Mouse (Mus musculus) hindbrain, embryonic 15.5 days (tissue): ENCODE data around the gene Irf6. TPM values are rescaled to one million over a fixed set of nuclear protein-coding genes. Genes with fewer than 3 reads are reported as not detected.

ENCODE experiments used
- ATAC-seq: fragments of 200-750 bp; cut with Nextera tagmentation; 2 replicates; pipeline ENCODE4 v1.8.0; 2017; ENCODE audit warnings: low read depth, moderate number of reproducible peaks, moderate TSS enrichment; ENCODE audit not compliant: low FRiP score
- H3K27ac ChIP-seq: fragments of 300-500 bp; sonication (generic); replicated peaks from 2 replicates; pipeline ENCODE4 v1.5.1; 2015; ENCODE audit warnings: mild to moderate bottlenecking, inconsistent platforms
- H3K27me3 ChIP-seq: fragments of 300-500 bp; sonication (generic); 2 replicates; pipeline ENCODE4 v1.6.1; 2015; ENCODE audit warnings: control low read depth, inconsistent platforms
- H3K36me3 ChIP-seq: fragments of 300-500 bp; sonication (generic); 2 replicates; pipeline ENCODE4 v1.6.1; 2015; ENCODE audit warnings: control low read depth, inconsistent platforms
- H3K4me1 ChIP-seq: fragments of 300-500 bp; sonication (generic); replicated peaks from 2 replicates; pipeline ENCODE4 v1.6.1; 2015; ENCODE audit warnings: control low read depth, inconsistent platforms
- H3K4me2 ChIP-seq: fragments of 300-500 bp; sonication (generic); 2 replicates; pipeline ENCODE4 v1.6.1; 2015; ENCODE audit warnings: moderate library complexity, mild to moderate bottlenecking, inconsistent platforms
- H3K4me3 ChIP-seq: fragments of 300-500 bp; sonication (generic); 2 replicates; pipeline ENCODE4 v1.5.1; 2015; ENCODE audit warnings: mild to moderate bottlenecking, inconsistent platforms
- H3K9ac ChIP-seq: fragments of 300-500 bp; sonication (generic); 2 replicates; pipeline ENCODE4 v1.6.1; 2015; ENCODE audit warnings: inconsistent platforms
- H3K9me3 ChIP-seq: fragments of 300-500 bp; sonication (generic); 2 replicates; pipeline ENCODE4 v1.6.1; 2016; ENCODE audit warnings: control low read depth, inconsistent platforms
- WGBS: fragments of 180-500 bp; shearing (Covaris S2); methylation state at CpG from one replicate; pipeline ENCODE4 v1.1.7; 2015; 5-methylcytosine and 5-hydroxymethylcytosine counted together
- polyA plus RNA-seq: library from polyadenylated mRNA; unstranded; fragments of >200 nt; fragmentation: Nextera tagmentation; extraction: Ambion mirVana; gene quantifications from 2 replicates; pipeline ENCODE4 v1.2.1, GENCODE M21; 2015

The Irf6 gene
- 0.72 and 0.75 TPM in 2 replicates for polyA plus RNA-seq

DNA sequence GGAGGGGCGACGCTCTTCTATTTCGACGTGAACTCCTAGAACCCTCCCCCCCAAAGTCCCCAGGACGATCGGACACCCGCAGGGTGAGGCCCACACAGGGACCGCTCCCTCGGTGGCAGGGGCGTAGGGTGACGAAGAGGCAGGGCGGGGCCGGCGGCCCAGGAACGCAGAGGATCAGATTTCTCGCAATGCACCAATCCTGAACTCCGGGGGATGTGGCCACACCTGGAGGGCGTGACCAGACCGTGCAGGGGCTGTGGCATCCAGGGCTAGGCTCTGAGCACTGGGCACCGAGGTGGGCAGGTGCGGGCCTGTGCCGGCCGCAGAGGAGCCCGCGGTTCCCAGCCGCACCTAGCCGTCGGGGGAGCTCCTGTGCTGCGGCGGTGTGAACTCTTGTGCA is at the start of gene Irf6:
Gene Irf6, plus strand, starts transcription at position 240 of the 400 bp plus-strand sequence.
- WGBS, result 2% methylated on average over 30 of the region's 30 CpGs
- ATAC-seq, result no peak

GRCm38 (mm10) chr1:193112093-193112492 is 40.8 kb upstream of the Irf6 start:
- Histone ChIP-seq H3K27ac (no peak overlapping the region), H3K27me3 (no peaks in the 10 kb centered on the region), H3K36me3 (peaks cover 92% of the 10 kb centered on the region), H3K9ac (no peak overlapping the region), H3K4me1 (no peaks in the 10 kb centered on the region), H3K4me3 (no peak overlapping the region), H3K9me3 (no peaks in the 10 kb centered on the region), H3K4me2 (no peak overlapping the region)
- no peak for ATAC-seq
- WGBS, result 93% methylated on average over 9 of the region's 9 CpGs

More for the DNA sequence above, at the start of gene Irf6:
- Histone ChIP-seq H3K4me2 (peak within 1 kb of the TSS; percentile 31), H3K27me3 (peaks cover 52% of the 10 kb centered on the region), H3K9ac (no peak within 1 kb of the TSS), H3K27ac (no peak within 1 kb of the TSS), H3K36me3 (no peaks in the 10 kb centered on the region), H3K4me1 (peaks cover 13% of the 10 kb centered on the region), H3K4me3 (peak within 1 kb of the TSS; percentile 14; the same call in 1 of the 2 replicates), H3K9me3 (no peaks in the 10 kb centered on the region)

- no peaks in the 10 kb centered on the region for H3K27me3 ChIP-seq
- H3K36me3 ChIP-seq, result peaks cover 80% of the 10 kb centered on the region
- H3K4me1 ChIP-seq, result 0 out of 2 replicates have a peak, but pooled peaks cover under 1% of the 10 kb centered on the region
- H3K27ac ChIP-seq, result no peak overlapping the region
- H3K9ac ChIP-seq, result no peak overlapping the region
- H3K4me3 ChIP-seq, result no peak overlapping the region
- WGBS, result 93% methylated on average over 7 of the region's 7 CpGs
- H3K9me3 ChIP-seq, result no peaks in the 10 kb centered on the region
- ATAC-seq, result no peak
- H3K4me2 ChIP-seq, result no peak overlapping the region
Measured at GRCm38 (mm10) chr1:193122793-193123192, 30.1 kb upstream of the Irf6 start.

- Histone ChIP-seq H3K4me1 (0 out of 2 replicates have a peak, but pooled peaks cover 4% of the 10 kb centered on the region), H3K36me3 (peaks cover 79% of the 10 kb centered on the region), H3K27me3 (no peaks in the 10 kb centered on the region), H3K9me3 (no peaks in the 10 kb centered on the region), H3K4me2 (no peak overlapping the region), H3K4me3 (no peak overlapping the region), H3K27ac (no peak overlapping the region), H3K9ac (no peak overlapping the region)
- WGBS, result 86% methylated on average over 6 of the region's 6 CpGs
- no peak for ATAC-seq
Measured at GRCm38 (mm10) chr1:193123290-193123689, 29.6 kb upstream of the Irf6 start.

GRCm38 (mm10) chr1:193125835-193126234 is 27.1 kb upstream of the Irf6 start:
- Histone ChIP-seq H3K27ac (no peak overlapping the region), H3K4me3 (no peak overlapping the region), H3K4me2 (no peak overlapping the region), H3K36me3 (peaks cover 55% of the 10 kb centered on the region), H3K4me1 (peaks cover 17% of the 10 kb centered on the region), H3K9me3 (no peaks in the 10 kb centered on the region), H3K27me3 (no peaks in the 10 kb centered on the region), H3K9ac (no peak overlapping the region)
- no peak for ATAC-seq
- WGBS, result 72% methylated on average over 4 of the region's 4 CpGs

GRCm38 (mm10) chr1:193128055-193128454 is 24.9 kb upstream of the Irf6 start:
- Histone ChIP-seq H3K4me3 (no peak overlapping the region), H3K27me3 (no peaks in the 10 kb centered on the region), H3K4me2 (no peak overlapping the region), H3K9me3 (no peaks in the 10 kb centered on the region), H3K4me1 (peaks cover 19% of the 10 kb centered on the region), H3K36me3 (peaks cover 35% of the 10 kb centered on the region), H3K9ac (no peak overlapping the region), H3K27ac (no peak overlapping the region)
- ATAC-seq, result no peak
- WGBS, result 93% methylated on average over 6 of the region's 6 CpGs

GRCm38 (mm10) chr1:193129321-193129720 is 23.6 kb upstream of the Irf6 start:
- Histone ChIP-seq H3K27ac (no peak overlapping the region), H3K4me2 (peak overlapping the region; percentile 61), H3K27me3 (no peaks in the 10 kb centered on the region), H3K9ac (peak overlapping the region; percentile 81), H3K4me1 (peaks cover 19% of the 10 kb centered on the region), H3K36me3 (peaks cover 22% of the 10 kb centered on the region), H3K9me3 (no peaks in the 10 kb centered on the region), H3K4me3 (peak overlapping the region; percentile 94)
- no peak for ATAC-seq
- WGBS, result 33% methylated on average over 5 of the region's 5 CpGs

GRCm38 (mm10) chr1:193129786-193130455 is 23.0 kb upstream of the Irf6 start, which contains the start of gene Diexf:
Gene Diexf, minus strand, starts transcription at chr1:193130272.
- H3K4me1 ChIP-seq, result peaks cover 19% of the 10 kb centered on the region
- peak within 1 kb of the TSS; percentile 61 for H3K4me2 ChIP-seq
- peak within 1 kb of the TSS; percentile 94 for H3K4me3 ChIP-seq
- WGBS, result under 1% methylated on average over 61 of the region's 61 CpGs
- no peaks in the 10 kb centered on the region for H3K9me3 ChIP-seq
- H3K36me3 ChIP-seq, result peaks cover 18% of the 10 kb centered on the region
- peak; percentile 94 for ATAC-seq
- H3K27me3 ChIP-seq, result no peaks in the 10 kb centered on the region
- peak within 1 kb of the TSS; percentile 81 for H3K9ac ChIP-seq
- H3K27ac ChIP-seq, result peak within 1 kb of the TSS; percentile 76

DNA sequence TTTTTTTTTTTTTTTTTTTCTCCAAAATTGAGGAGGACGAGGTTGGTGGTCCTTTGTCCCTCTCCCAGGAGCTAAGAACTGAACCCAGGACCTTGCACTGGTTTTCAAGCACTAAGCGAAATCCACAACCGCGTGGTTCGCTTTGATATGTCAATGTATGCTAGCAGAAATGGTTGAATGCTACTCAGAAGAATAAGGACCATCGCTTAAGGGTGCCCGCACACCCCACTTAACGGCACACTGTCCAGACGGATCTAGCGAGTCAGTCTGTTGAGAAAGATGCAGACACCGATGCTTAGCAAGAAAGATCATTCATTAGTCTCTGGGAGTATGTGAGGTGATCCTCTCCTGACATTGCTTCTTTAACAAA is 22.5 kb upstream of the Irf6 start:
- Histone ChIP-seq H3K9me3 (no peaks in the 10 kb centered on the region), H3K27me3 (no peaks in the 10 kb centered on the region), H3K9ac (peak overlapping the region; percentile 40), H3K4me2 (peak overlapping the region; percentile 56), H3K4me1 (peaks cover 19% of the 10 kb centered on the region), H3K27ac (peak overlapping the region; percentile 76), H3K4me3 (peak overlapping the region; percentile 94), H3K36me3 (peaks cover 18% of the 10 kb centered on the region)
- 32% methylated on average over 11 of the region's 11 CpGs for WGBS
- ATAC-seq, result peak; percentile 52; the same call in 1 of the 2 replicates

DNA sequence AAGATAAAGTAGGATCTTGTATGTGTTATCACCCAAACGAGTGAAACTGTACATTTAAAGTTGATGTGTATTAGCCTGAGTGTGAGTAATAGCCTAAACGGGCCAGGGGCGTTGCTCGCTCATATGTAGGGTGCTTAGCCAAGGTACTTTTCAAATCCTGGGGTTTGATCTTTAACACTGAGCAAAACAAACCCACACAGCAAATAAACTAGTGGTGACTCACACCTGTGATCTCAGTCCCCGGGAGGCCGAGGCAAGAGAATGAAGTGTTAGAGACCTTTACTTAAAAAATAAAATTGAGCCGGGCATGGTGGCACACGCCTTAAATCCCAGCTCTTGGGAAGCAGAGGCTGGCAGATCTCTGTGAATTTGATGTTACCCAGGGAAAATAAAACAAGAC is 22.1 kb upstream of the Irf6 start:
- H3K9ac ChIP-seq, result peak overlapping the region; percentile 40; the same call in 1 of the 2 replicates
- H3K9me3 ChIP-seq, result no peaks in the 10 kb centered on the region
- peaks cover 19% of the 10 kb centered on the region for H3K4me1 ChIP-seq
- no peaks in the 10 kb centered on the region for H3K27me3 ChIP-seq
- peak overlapping the region; percentile 56 for H3K4me2 ChIP-seq
- H3K36me3 ChIP-seq, result peaks cover 18% of the 10 kb centered on the region
- H3K27ac ChIP-seq, result peak overlapping the region; percentile 76
- 86% methylated on average over 8 of the region's 8 CpGs for WGBS
- 0 out of 2 replicates have a peak, but pooled peaks have one; percentile 16 for ATAC-seq
- peak overlapping the region; percentile 94 for H3K4me3 ChIP-seq

DNA sequence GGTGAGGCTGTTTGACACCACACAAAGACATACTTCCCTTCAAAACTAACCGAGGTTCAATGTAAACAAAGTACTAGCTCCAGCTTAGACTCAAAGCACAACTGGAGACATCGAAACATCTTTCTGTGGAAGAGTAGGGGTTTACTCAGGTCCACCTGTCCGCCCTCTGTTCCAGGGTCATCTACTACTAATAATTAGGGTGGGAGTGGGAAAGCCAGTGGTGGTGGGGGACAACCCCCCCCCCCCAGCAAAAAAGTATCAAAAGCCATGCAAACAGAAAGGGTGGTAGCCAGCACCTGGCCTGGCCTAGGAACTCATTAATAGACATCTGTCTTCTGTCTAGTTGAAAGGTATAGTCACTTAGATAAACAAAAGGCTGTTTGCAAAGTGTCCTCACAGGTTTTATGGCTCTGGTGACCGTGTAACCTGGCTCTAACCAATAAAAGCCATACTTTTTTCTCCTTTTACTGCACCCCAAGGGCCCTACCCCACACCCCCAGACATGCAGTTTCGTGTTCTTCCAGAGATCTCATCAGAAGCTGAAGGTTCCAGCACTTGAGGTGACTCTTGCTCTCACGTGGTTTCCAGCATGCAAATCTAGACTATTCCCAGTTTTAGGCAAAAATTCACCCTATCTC is 21.5 kb upstream of the Irf6 start:
- WGBS, result 86% methylated on average over 6 of the region's 6 CpGs
- no peak for ATAC-seq
- Histone ChIP-seq H3K4me3 (no peak overlapping the region), H3K27ac (no peak overlapping the region), H3K4me2 (no peak overlapping the region), H3K4me1 (peaks cover 19% of the 10 kb centered on the region), H3K9me3 (no peaks in the 10 kb centered on the region), H3K36me3 (peaks cover 16% of the 10 kb centered on the region), H3K27me3 (no peaks in the 10 kb centered on the region), H3K9ac (no peak overlapping the region)

DNA sequence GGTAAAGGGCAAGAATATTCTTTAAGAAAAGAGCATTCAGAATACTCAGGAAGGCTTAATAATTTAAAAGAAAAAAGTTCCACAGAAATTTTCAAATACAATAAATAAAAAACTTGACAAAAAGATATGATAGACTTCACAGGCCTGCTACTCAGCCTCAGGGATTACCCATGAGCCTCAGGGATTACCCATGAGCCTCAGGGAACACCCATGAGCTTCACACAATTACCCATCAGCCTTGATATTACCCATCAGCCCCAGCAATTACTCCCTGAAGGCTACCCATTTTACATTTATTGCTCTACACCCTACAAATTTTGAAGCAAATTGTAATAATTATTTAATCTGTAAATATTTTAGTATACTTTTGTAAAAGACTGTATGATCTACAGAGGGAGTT is 20.5 kb upstream of the Irf6 start:
- Histone ChIP-seq H3K4me2 (no peak overlapping the region), H3K9ac (no peak overlapping the region), H3K27ac (no peak overlapping the region), H3K9me3 (no peaks in the 10 kb centered on the region), H3K4me1 (peaks cover 19% of the 10 kb centered on the region), H3K27me3 (no peaks in the 10 kb centered on the region), H3K36me3 (peaks cover 8% of the 10 kb centered on the region), H3K4me3 (no peak overlapping the region)
- ATAC-seq, result no peak
